Mouse (Mus musculus) c-Kit-positive CD71-positive TER-119-negative erythroid progenitor cells, embryonic 14.5 days (primary cell): Measurements from ENCODE around the gene Exoc2.

ENCODE experiments used
- DNase-seq: peaks from one replicate; pipeline ENCODE4 v3.0.0-alpha.2; 2013; ENCODE audit warnings: low read depth

Exoc2 gene

DNA sequence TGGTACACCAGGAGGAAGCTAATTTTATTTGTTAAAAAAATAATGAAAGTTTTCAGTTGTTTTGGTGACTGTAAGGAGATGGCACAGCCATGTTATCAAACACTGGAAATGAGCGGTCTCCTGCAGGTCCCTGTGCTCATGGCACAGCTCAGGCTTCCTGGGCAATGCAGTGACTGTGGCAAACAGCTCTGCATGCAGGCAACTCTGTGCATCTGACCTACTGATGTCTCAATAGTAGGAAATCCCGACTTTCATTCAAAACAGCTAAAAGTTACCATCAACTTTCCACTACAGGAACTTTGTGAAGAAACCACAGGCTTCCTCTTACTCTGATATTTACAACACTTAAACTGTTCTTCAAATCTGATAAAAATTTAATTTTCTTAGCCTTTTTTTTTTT lies 154.0 kb downstream of the Exoc2 start:
- DNase-seq, result no peak

- no peak for DNase-seq
Observed at GRCm38 (mm10) chr13:30817436-30817835, 156.5 kb downstream of the Exoc2 start.

GRCm38 (mm10) chr13:30814256-30814655 lies 159.6 kb downstream of the Exoc2 start:
- no peak for DNase-seq

DNA sequence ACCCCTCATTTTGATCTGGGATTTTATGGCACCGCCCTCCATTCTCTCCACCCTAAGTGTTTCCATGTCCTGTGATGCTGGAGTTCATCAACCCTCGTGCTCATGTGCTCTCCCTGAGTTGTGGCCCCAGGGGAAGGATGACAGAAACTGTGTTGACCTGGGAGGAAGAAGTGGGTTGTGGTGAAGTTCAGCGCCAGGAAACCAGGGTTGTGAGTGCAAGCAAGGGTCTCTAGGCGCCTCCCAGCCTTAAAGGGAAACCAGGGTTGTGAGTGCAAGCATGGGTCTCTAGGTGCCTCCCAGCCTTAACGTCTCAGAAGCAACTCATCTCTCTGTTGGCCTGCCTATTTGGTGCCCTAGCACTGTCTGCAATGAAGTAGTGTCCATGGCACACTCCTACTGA lies 160.4 kb downstream of the Exoc2 start:
- no peak for DNase-seq

DNA sequence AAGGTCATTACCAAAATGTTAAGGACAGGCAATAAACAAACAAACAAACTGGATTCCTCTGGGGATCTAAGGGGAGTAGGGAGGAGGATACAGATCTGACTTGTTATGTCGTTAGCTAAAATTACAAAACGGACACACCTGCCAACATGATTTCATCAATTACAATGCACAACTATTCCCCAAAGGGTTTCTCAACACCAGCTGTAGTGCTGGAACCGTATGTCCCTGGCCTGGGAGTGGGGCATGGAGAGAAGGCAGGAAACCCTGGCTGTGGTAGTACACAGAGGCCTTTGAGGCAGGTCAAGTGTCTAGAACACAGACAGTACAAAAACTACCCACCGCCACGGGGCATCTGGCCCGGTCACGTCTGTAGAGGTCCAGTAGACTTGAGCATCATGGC lies 164.7 kb downstream of the Exoc2 start:
- DNase-seq, result no peak

- no peak for DNase-seq
Observed at GRCm38 (mm10) chr13:30802336-30802955, 171.4 kb downstream of the Exoc2 start.

- no peak for DNase-seq
Observed at GRCm38 (mm10) chr13:30801886-30802285, 172.0 kb downstream of the Exoc2 start.

DNA sequence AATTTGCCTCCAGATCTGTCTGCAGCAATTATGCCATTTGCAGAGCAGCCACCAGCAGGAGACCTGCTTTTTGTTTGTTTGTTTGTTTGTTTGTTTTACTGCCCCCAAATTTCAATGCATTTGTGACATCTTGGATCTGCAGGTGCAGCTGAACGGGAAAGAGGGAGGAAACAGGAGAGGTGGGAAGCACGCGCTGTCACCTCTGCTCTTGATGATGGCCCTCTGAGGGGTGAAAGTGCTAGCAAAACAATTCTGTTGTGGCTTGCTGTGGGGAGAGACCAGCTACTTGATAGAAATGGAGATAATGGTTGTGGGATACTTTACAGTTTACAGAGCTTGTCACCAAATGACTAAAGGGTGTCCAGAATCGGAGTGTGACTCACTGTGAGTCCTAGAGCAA lies 177.9 kb downstream of the Exoc2 start:
- no peak for DNase-seq

DNA sequence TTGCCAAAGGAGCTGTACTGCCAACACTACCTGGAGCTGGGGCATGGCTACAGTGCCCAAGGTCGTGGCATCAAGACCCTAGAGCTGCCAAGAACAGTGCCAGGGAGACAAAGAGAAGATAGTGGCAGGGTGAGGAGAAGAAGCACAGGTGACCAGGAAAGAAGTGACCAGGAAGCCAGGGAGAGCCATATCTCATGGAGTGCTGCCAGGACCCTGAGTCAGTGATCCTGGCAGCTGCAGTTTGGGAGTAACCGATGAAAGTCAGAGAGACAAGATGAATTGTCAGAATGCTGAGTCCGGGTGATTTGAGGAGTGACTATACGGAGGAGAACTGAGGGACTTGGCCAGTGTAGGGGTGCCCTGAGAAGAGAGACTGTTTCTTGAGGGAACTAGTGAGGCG lies 180.3 kb downstream of the Exoc2 start:
- no peak for DNase-seq

DNA sequence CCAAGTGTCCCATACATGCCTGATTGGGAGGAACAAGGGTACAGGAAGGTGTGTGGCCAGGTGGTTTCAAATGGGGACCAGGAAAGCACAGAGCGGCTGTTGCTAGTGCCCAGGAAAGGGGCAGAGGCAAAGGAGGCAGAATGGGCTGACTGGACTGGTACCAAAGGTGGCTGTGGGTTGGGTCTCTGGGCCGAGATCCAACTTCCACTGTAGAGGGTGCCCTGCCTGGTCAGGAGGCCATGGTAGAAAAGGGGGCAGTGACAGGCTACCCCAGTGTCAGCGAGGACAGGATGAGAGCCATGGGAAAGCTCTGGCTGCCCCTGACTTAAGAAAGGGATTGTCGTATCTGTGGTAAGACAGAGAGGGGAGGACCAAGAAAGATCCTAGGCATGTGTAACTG lies 180.7 kb downstream of the Exoc2 start:
- DNase-seq, result no peak

DNA sequence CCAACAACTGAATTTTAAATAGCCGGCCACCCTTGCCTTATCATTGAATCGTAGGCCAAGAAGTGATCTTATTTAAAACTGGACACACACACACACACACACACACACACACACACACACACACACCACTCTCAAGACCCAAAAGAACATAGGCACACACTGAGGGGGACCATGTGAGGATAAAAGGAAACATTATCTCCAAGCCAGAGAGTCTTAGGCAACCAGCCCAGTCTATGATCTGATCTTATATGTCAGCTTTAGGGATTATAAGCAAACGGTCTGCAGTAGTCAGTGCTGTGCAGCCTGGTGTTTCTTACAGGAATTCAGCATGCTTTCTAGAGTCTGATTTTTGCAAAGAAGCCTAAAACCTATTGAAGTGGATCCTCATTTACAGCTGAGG lies 181.2 kb downstream of the Exoc2 start:
- DNase-seq, result no peak

- no peak for DNase-seq
Observed at GRCm38 (mm10) chr13:30792308-30792707, 181.6 kb downstream of the Exoc2 start.

DNA sequence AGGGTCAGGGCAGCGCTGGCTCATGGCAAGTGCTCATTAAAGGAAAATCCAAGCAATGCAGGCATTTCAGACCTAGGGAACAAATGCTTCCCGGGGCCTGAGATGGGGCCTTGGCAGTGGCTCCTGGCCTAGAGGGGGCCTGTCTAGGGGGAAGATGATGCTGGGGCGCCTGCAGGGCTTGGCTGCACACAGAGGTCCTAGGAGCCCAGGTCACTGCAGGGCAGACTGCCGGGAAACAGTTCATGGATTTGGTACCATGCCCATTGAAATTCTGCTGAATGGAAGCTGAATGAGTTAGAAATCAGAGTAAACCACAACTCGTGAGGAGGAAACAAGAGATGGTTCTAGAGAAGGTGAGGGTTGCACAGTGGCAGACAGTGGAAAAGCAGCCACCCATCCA lies 183.9 kb downstream of the Exoc2 start:
- DNase-seq, result no peak

- no peak for DNase-seq
Observed at GRCm38 (mm10) chr13:30788421-30788820, 185.5 kb downstream of the Exoc2 start.

- DNase-seq, result no peak
Observed at GRCm38 (mm10) chr13:30787960-30788359, 185.9 kb downstream of the Exoc2 start.

DNA sequence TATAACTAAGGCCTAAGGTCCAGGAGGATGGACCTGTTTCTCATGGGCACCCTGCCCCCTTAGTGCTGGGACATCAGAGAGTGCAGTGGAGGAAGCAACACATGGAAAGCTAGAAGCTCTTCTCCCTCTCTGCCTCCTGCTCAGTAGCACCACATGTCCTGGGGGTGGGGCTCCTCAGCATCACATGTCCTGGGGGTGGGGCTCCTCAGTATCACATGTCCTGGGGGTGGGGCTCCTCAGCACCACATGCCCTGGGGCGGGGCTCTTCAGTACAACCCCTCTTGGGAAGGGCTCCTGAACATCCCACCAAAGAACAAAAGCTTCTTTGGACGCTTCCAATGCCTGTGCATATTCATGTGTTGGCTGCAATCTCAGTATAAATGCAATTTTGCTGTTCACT lies 186.3 kb downstream of the Exoc2 start:
- DNase-seq, result no peak

DNA sequence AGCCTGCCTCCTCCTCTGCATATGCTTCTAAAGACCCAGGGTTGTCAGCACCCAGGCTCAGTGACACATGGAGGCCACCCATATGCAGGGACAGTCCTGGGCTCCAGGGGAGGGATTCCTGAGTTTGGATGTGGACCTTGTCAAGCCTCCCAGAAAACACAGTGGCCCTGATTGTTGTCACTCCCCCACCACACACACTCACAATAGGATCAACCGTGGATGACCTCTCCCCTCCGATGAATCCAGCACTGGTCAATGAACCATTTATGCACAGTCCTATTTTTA lies 186.9 kb downstream of the Exoc2 start:
- no peak for DNase-seq

- DNase-seq, result no peak
Observed at GRCm38 (mm10) chr13:30786235-30787035, 187.5 kb downstream of the Exoc2 start.

GRCm38 (mm10) chr13:30785423-30786040 lies 188.4 kb downstream of the Exoc2 start:
- no peak for DNase-seq

DNA sequence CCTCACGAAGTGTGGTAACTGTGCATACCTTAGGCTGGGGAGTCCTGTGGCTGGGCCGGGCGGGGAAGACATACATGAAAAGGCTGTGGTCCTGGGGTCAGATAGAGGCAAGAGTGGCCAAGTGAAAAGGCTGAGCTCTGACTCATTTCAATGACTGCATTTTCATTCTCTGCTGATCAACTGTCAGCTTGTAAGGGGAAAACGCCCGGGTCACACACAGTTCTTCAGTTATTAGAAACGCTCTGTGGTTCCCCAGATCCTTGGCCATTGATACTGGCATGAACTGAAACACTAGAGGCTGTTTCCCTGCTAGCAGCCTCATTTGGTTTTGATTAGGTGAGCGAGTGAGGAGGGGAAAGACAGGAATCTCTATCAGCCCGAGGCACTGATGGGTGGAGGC lies 191.5 kb downstream of the Exoc2 start:
- no peak for DNase-seq

DNA sequence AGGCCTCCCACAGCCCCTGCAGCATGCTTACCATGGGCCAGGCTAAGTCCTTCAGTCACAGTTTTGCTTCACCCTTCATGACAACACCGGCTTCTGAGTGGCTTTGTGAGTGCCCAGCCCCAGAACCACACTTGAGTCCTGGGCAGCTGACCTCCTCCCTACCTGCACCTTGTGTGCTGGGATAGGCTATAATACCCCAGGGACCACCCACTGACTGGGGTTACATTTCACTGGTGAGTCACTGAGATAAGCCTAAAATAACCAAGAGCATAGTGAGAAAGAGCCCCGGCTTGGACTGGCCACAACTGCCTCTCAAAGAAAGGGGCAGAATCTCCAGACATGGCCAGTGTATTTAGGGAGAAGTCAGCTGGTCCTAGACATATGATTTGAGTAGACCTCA lies 192.0 kb downstream of the Exoc2 start:
- DNase-seq, result no peak

DNA sequence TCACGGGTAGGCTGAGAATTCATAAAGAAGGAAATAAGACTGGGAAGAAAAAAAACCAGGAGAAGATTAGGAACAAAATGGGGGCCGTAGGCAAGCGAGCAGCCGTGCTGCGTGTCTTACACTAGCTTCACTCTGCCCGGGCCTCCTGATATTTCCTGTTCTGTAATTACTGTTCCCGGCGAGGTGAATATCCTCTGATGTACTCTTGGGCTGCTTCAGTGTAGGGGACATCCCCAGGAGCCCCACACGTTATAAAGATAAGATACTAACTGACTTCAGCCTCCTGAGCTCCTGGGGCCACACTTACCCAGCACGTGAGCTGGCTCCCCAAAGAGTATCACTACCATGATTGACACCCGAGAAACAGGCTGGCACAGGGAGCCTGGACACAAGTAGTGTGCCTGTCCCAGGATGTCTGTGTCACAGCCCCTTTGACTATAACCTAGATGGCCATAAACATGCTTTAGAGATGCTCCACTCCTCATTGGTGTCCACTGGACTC lies 196.2 kb downstream of the Exoc2 start:
- DNase-seq, result no peak

DNA sequence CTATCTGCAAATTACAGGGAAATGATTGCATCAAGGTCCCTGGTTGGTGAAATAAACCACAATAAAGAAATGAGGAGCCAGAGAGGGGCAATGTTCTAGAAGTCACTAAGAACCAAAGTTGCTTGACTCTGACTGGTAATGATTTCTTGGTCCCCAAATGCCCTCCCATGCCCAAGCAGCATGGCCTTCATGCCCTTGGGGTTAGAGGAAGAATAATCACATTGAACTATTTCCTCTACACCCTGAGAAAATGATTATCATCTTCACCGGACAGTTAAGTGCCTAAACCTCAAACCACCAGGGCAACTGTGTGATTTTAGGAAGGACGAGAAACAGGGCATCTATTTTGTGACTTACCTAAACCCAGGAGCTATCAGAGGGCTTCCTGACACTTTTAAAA lies 197.9 kb downstream of the Exoc2 start:
- DNase-seq, result no peak
